Mouse (Mus musculus): ENCODE measurements around the gene Eps15l1. TPM values are rescaled to one million over a fixed set of nuclear protein-coding genes. Genes with fewer than 3 reads are reported as not detected.

The Eps15l1 gene
- total and polyA plus RNA-seq, 3 experiments: 19.1 to 40.8 TPM; not detected in 1

DNA sequence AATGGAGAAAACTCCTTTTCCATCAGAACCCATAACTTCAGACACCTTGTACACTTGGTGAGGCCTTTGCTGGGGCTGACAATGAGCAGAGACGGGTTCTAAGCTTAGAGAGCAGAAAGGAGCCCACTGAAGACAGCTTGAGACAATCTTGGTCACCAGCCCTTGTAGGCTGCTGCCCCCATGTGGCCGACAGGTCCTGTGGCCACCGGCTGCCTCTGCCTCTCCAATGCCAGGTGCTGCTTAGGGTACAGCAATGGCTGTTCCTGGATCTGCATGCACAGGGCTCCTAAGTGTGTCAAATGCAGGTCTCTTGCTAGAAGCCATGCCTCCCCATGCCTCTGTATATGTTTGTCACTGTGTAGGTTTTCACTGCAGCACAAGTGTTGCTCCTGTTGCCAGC is 55.4 kb downstream of the Eps15l1 start:
- H3K4me1 ChIP-seq (ENCODE audit: control insufficient read depth in 1 of 2, insufficient read depth in 2 of 2, low read length in 2 of 2): no peaks in the 10 kb centered on the region
- H3K27ac ChIP-seq (ENCODE audit: control insufficient read depth, low read depth, low read length): no peak overlapping the region
- peaks cover 0 to 5% of the 10 kb centered on the region in 2 experiments; a peak in 2 of 4 replicates for H3K36me3 ChIP-seq (ENCODE audit: control insufficient read depth in 1 of 2, insufficient read depth in 2 of 2, low read length in 2 of 2)
- H3K9ac ChIP-seq (ENCODE audit: control insufficient read depth, low read depth, low read length, poor library complexity, severe bottlenecking): no peak overlapping the region
- no peaks in the 10 kb centered on the region for H3K79me2 ChIP-seq (ENCODE audit: control insufficient read depth, insufficient read depth, low read length, poor library complexity)
- DNase-seq (ENCODE audit: low read depth, low spot score): peak; percentile 65
- H3K27me3 ChIP-seq (ENCODE audit: control insufficient read depth in 1 of 2, insufficient read depth in 2 of 2, low read length in 2 of 2): no peaks in the 10 kb centered on the region
- no peaks in the 10 kb centered on the region for H3K9me3 ChIP-seq (replicated peaks; ENCODE audit: insufficient read depth, low read length)
- TF ChIP-seq RAD21 (IDR thresholded peaks at IDR 0.05; ENCODE audit: low read depth, low read length): peak; percentile 82
- TF ChIP-seq ZC3H11A (IDR thresholded peaks at IDR 0.05; ENCODE audit: low read depth, low read length): peak; percentile 69
- TF ChIP-seq SMC3 (IDR thresholded peaks at IDR 0.05; ENCODE audit: low read depth, low read length): peak; percentile 82
- peak; percentile 79 to 86 (median 82) for TF ChIP-seq CTCF (IDR thresholded peaks at IDR 0.05 in 2 of 3, conservative IDR thresholded peaks at IDR 0.05 in 1 of 3; ENCODE audit: control insufficient read depth in 1 of 3, insufficient read depth in 1 of 3, low read depth in 2 of 3, low read length in 3 of 3, poor library complexity in 1 of 3, severe bottlenecking in 1 of 3)
- TF ChIP-seq ETS1 (IDR thresholded peaks at IDR 0.05; ENCODE audit: low read depth, low read length): no peak
- TF ChIP-seq NELFE (IDR thresholded peaks at IDR 0.05; ENCODE audit: low read depth, low read length): no peak
- H3K4me3 ChIP-seq (ENCODE audit: control insufficient read depth in 1 of 2, insufficient read depth in 1 of 2, low read depth in 2 of 2, low read length in 2 of 2): no peak overlapping the region

- TF ChIP-seq E2F4 (IDR thresholded peaks at IDR 0.05; ENCODE audit: borderline replicate concordance, low read depth, low read length): no peak
- no peak for TF ChIP-seq MAZ (IDR thresholded peaks at IDR 0.05; ENCODE audit: low read depth, low read length)
- no peak for TF ChIP-seq MYB (IDR thresholded peaks at IDR 0.05; ENCODE audit: low read depth, low read length)
- no peak for TF ChIP-seq MYC (IDR thresholded peaks at IDR 0.05; ENCODE audit: low read depth, low read length)
- TF ChIP-seq KAT2A (conservative IDR thresholded peaks at IDR 0.05; ENCODE audit: low read depth, low read length): no peak
- TF ChIP-seq ZC3H11A (IDR thresholded peaks at IDR 0.05; ENCODE audit: low read depth, low read length): no peak
- TF ChIP-seq UBTF (IDR thresholded peaks at IDR 0.05; ENCODE audit: borderline replicate concordance, insufficient read depth, low read depth, low read length): no peak
- no peak for TF ChIP-seq SMC3 (IDR thresholded peaks at IDR 0.05; ENCODE audit: low read depth, low read length)
- Histone ChIP-seq H3K36me3 (ENCODE audit: control insufficient read depth in 1 of 2, insufficient read depth in 2 of 2, low read length in 2 of 2) (peaks cover 0 to 4% of the 10 kb centered on the region in 2 experiments; a peak in 3 of 4 replicates), H3K27ac (ENCODE audit: control insufficient read depth, low read depth, low read length) (no peak overlapping the region), H3K27me3 (ENCODE audit: control insufficient read depth in 1 of 2, insufficient read depth in 2 of 2, low read length in 2 of 2) (no peaks in the 10 kb centered on the region), H3K9ac (ENCODE audit: control insufficient read depth, low read depth, low read length, poor library complexity, severe bottlenecking) (no peak overlapping the region), H3K4me3 (ENCODE audit: control insufficient read depth in 1 of 2, insufficient read depth in 1 of 2, low read depth in 2 of 2, low read length in 2 of 2) (no peak overlapping the region), H3K9me3 (replicated peaks; ENCODE audit: insufficient read depth, low read length) (no peaks in the 10 kb centered on the region), H3K79me2 (ENCODE audit: control insufficient read depth, insufficient read depth, low read length, poor library complexity) (no peaks in the 10 kb centered on the region), H3K4me1 (ENCODE audit: control insufficient read depth in 1 of 2, insufficient read depth in 2 of 2, low read length in 2 of 2) (no peaks in the 10 kb centered on the region)
- DNase-seq (ENCODE audit: low read depth, low spot score): no peak
Observed at GRCm38 (mm10) chr8:72365016-72365415, 56.2 kb downstream of the Eps15l1 start.

GRCm38 (mm10) chr8:72363457-72363856 is 57.8 kb downstream of the Eps15l1 start:
- Histone ChIP-seq H3K27ac (ENCODE audit: control insufficient read depth, low read depth, low read length) (no peak overlapping the region), H3K27me3 (ENCODE audit: control insufficient read depth in 1 of 2, insufficient read depth in 2 of 2, low read length in 2 of 2) (no peaks in the 10 kb centered on the region), H3K4me3 (ENCODE audit: control insufficient read depth in 1 of 2, insufficient read depth in 1 of 2, low read depth in 2 of 2, low read length in 2 of 2) (no peak overlapping the region), H3K79me2 (ENCODE audit: control insufficient read depth, insufficient read depth, low read length, poor library complexity) (no peaks in the 10 kb centered on the region), H3K9me3 (replicated peaks; ENCODE audit: insufficient read depth, low read length) (no peaks in the 10 kb centered on the region), H3K9ac (ENCODE audit: control insufficient read depth, low read depth, low read length, poor library complexity, severe bottlenecking) (no peak overlapping the region), H3K4me1 (ENCODE audit: control insufficient read depth in 1 of 2, insufficient read depth in 2 of 2, low read length in 2 of 2) (no peaks in the 10 kb centered on the region), H3K36me3 (ENCODE audit: control insufficient read depth in 1 of 2, insufficient read depth in 2 of 2, low read length in 2 of 2) (no peaks in the 10 kb centered on the region; a peak in 3 of 4 replicates)
- no peak for DNase-seq (ENCODE audit: low read depth, low spot score)
- TF ChIP-seq MAFK (IDR thresholded peaks at IDR 0.05; ENCODE audit: borderline replicate concordance, low read depth, low read length) (no peak), JUND (IDR thresholded peaks at IDR 0.05; ENCODE audit: low read depth, low read length) (no peak), MEF2A (IDR thresholded peaks at IDR 0.05; ENCODE audit: extremely low read depth, insufficient replicate concordance, low read depth, low read length, poor library complexity, severe bottlenecking) (no peak), ETS1 (IDR thresholded peaks at IDR 0.05; ENCODE audit: low read depth, low read length) (no peak), ZKSCAN1 (IDR thresholded peaks at IDR 0.05; ENCODE audit: low read depth, low read length) (no peak), CTCF (IDR thresholded peaks at IDR 0.05 in 2 of 3, conservative IDR thresholded peaks at IDR 0.05 in 1 of 3; ENCODE audit: control insufficient read depth in 1 of 3, insufficient read depth in 1 of 3, low read depth in 2 of 3, low read length in 3 of 3, poor library complexity in 1 of 3, severe bottlenecking in 1 of 3) (no peak), MAZ (IDR thresholded peaks at IDR 0.05; ENCODE audit: low read depth, low read length) (no peak), E2F4 (IDR thresholded peaks at IDR 0.05; ENCODE audit: borderline replicate concordance, low read depth, low read length) (no peak), HCFC1 (IDR thresholded peaks at IDR 0.05; ENCODE audit: low read depth, low read length) (no peak), EP300 (IDR thresholded peaks at IDR 0.05; ENCODE audit: low read depth in 1 of 2, low read length in 2 of 2) (no peak), SIN3A (IDR thresholded peaks at IDR 0.05; ENCODE audit: low read length) (no peak), ZMIZ1 (IDR thresholded peaks at IDR 0.05; ENCODE audit: low read depth, low read length) (no peak), SMC3 (IDR thresholded peaks at IDR 0.05; ENCODE audit: low read depth, low read length) (no peak), POLR2AphosphoS5 (IDR thresholded peaks at IDR 0.05; ENCODE audit: borderline replicate concordance, low read depth, low read length) (no peak), MYB (IDR thresholded peaks at IDR 0.05; ENCODE audit: low read depth, low read length) (no peak), MXI1 (IDR thresholded peaks at IDR 0.05; ENCODE audit: low read depth, low read length) (no peak), USF2 (IDR thresholded peaks at IDR 0.05; ENCODE audit: borderline replicate concordance in 1 of 2, insufficient read depth in 1 of 2, low read depth in 1 of 2, low read length in 2 of 2) (no peak), MAX (IDR thresholded peaks at IDR 0.05; ENCODE audit: low read length) (no peak)
